10 mouse cellular contexts compared by ENCODE assay signal in the genomic region with DNA sequence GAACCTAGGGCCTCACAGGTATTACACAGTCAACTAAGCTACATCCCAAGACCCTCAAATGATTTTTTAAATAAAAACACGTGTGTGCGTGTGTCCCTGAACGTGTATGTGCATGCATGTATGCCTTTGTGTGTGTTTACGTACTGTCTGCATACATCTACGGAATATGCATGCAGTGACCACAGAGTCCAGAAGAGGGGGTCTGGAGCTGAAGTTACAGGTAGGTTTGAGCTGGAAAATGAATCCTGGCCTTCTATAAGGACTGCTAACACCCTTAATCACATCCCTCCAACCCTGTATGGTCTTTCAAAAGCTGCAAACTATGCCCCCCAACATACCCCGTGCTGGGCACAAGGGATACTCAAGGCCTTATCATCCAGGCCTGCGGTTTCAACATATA. TPM values are rescaled to one million over a fixed set of nuclear protein-coding genes. Genes with fewer than 3 reads are reported as not detected.
A peak's percentile ranks its signal among the peaks of the same experiment; 100 is the strongest.
DNase-seq lines count a peak whose midpoint lies in the region; ATAC-seq and TF ChIP-seq lines count a peak whose summit lies in the region.
"Had no signal": no experiment of that assay in that cellular context is flagged by ENCODE, and none has a peak within 500 bp of the region (broad histone marks: within the 10 kb centered on the region; RNA-seq: fewer than 3 reads in every experiment).

No protein-coding gene starts in this region.

- WGBS in hindbrain, embryonic 15.5 days = 80% methylated on average over 7 of the region's 7 CpGs

- no peaks in the 10 kb centered on the region for H3K9me3 ChIP-seq in hindbrain, embryonic 15.5 days

- H3K4me2 ChIP-seq in hindbrain, embryonic 15.5 days = no peak overlapping the region

- H3K4me1 ChIP-seq in hindbrain, embryonic 15.5 days (replicated peaks) = 0 out of 2 replicates have a peak, but pooled peaks cover 4% of the 10 kb centered on the region

- ATAC-seq in hindbrain, embryonic 15.5 days (ENCODE audit: low FRiP score, low read depth) = 0 out of 2 replicates have a peak, but pooled peaks have one; percentile 24

- H3K9ac ChIP-seq in hindbrain, embryonic 15.5 days = no peak overlapping the region

- 0 out of 2 replicates have a peak, but pooled peaks cover 4% of the 10 kb centered on the region for H3K27me3 ChIP-seq in hindbrain, embryonic 15.5 days

- no peak for DNase-seq in layer of hippocampus, adult 2 months (ENCODE audit: low spot score in 2 of 2)
- no peak for DNase-seq in layer of hippocampus, postnatal 36 days
- DNase-seq in right cerebral cortex, adult 2 months (ENCODE audit: low spot score in 2 of 2) = peak; percentile 53
- DNase-seq in right cerebral cortex, postnatal 36 days (ENCODE audit: low spot score in 2 of 2) = no peak
- DNase-seq in yolk sac, embryonic 10.5 days (ENCODE audit: low spot score) = peak; percentile 17
- DNase-seq in adrenal gland, postnatal 10 days = no peak
- DNase-seq: kidney, postnatal 14 days had no signal

- H3K27ac ChIP-seq in layer of hippocampus, adult 2 months = no peak overlapping the region
- H3K27ac ChIP-seq in hindbrain, embryonic 15.5 days (replicated peaks) = no peak overlapping the region

- no peak overlapping the region for H3K4me3 ChIP-seq in layer of hippocampus, adult 2 months
- H3K4me3 ChIP-seq in hindbrain, embryonic 15.5 days = no peak overlapping the region

- H3K36me3 ChIP-seq in hindbrain, embryonic 15.5 days = no peaks in the 10 kb centered on the region

- peak; percentile 69 for TF ChIP-seq CTCF in layer of hippocampus, adult 2 months (conservative IDR thresholded peaks at IDR 0.05)

RNA-seq across cellular contexts. Expression of gene Ankrd60, which starts 14.8 kb away (rescaled TPM):
- total RNA-seq in layer of hippocampus, adult 2 months (2021) = not detected
- total RNA-seq in layer of hippocampus, postnatal 36 days (2021) = not detected
- not detected in 2 replicates for polyA plus RNA-seq in hindbrain, embryonic 15.5 days (2015; fragmentation: Nextera tagmentation; extraction: Ambion mirVana)
- total RNA-seq in adrenal gland, postnatal 10 days (2021) = not detected
- total RNA-seq: granulocyte monocyte progenitor cell, adult 5-6 weeks had no signal
- polyA plus RNA-seq: liver, embryonic 16.5 days had no signal

RNA-seq across cellular contexts. Expression of gene 1700021F07Rik, which starts 41.0 kb away (rescaled TPM):
- total RNA-seq in layer of hippocampus, adult 2 months (2021) = not detected
- total RNA-seq in layer of hippocampus, postnatal 36 days (2021) = not detected
- not detected in 2 replicates for polyA plus RNA-seq in hindbrain, embryonic 15.5 days (2015; fragmentation: Nextera tagmentation; extraction: Ambion mirVana)
- not detected for total RNA-seq in adrenal gland, postnatal 10 days (2021)
- total RNA-seq: granulocyte monocyte progenitor cell, adult 5-6 weeks had no signal
- polyA plus RNA-seq: liver, embryonic 16.5 days had no signal

Comparison
In these comparisons a context has a peak if more than half of its experiments do, and no peak if none do; other contexts are left out.
1. DNase-seq: peak in right cerebral cortex, adult 2 months (2 of 2) and yolk sac, embryonic 10.5 days (single experiment); none in layer of hippocampus, adult 2 months (0 of 2), layer of hippocampus, postnatal 36 days (0 of 2), right cerebral cortex, postnatal 36 days (0 of 2) and adrenal gland, postnatal 10 days (single experiment).